Mouse (Mus musculus): Measurements from ENCODE around the gene Smoc1. TPM values are rescaled to one million over a fixed set of nuclear protein-coding genes. Genes with fewer than 3 reads are reported as not detected.
A peak's percentile ranks its signal among the peaks of the same experiment; 100 is the strongest.

Smoc1 gene
- polyA plus RNA-seq, 1 experiment from 2014 or later: 15.5 TPM

DNA sequence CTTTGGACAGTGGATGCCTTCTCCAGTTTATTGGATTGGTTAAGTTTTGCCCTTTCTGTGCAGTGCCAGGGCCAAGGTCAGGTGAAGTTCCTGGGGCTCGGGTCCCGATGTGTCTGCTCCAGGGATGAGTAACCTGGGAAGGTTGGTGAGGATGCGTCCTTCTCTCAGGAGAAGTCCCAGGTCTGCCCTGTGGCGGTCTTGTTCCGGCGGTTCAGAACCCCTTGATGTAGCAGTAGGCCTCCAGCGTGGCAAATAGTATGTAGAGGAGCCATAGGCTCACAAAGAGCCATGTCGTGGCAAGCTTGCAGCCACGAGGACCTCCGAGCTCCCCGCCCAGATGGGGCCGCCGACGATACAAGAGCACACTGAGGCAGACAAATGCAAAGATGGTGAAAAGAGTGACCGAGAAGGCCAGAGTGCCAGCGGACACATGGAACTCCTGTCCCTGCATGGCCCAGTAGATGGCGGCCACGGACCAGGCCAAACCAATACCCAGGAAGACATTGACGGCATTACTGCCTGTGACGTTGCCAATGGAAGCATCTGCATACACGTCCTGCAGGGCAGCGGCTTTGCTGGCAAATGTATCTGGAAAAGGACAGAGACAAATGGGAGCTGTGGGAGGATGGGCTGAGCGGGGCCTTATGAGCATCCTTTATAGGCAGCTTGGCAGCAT lies 172.8 kb downstream of the Smoc1 start:
- Histone ChIP-seq H3K36me3 (replicated peaks; ENCODE audit: control insufficient read depth, insufficient read depth, low read depth, low read length) (no peaks in the 10 kb centered on the region), H3K9ac (replicated peaks; ENCODE audit: low read length) (no peak overlapping the region), H3K27ac (replicated peaks; ENCODE audit: low read depth, low read length) (no peak overlapping the region), H3K4me3 (ENCODE audit: low read depth, low read length) (no peak overlapping the region), H3K4me1 (ENCODE audit: control insufficient read depth, insufficient read depth, low read length) (no peaks in the 10 kb centered on the region), H3K9me3 (replicated peaks; ENCODE audit: control insufficient read depth, low read length) (no peaks in the 10 kb centered on the region), H3K27me3 (ENCODE audit: control insufficient read depth, insufficient read depth, low read length) (no peaks in the 10 kb centered on the region), H3K4me2 (ENCODE audit: low read depth, low read length) (no peak overlapping the region)
- 30% methylated on average over 23 of the region's 23 CpGs for WGBS
- ATAC-seq (replicated peaks; ENCODE audit: insufficient number of reproducible peaks, low FRiP score, low TSS enrichment, low read depth) (peak; percentile 79; the same call in 1 of the 2 replicates), DNase-seq (ENCODE audit: low spot score) (peak; percentile 72)

- Histone ChIP-seq H3K27me3 (ENCODE audit: control insufficient read depth, insufficient read depth, low read length) (no peaks in the 10 kb centered on the region), H3K36me3 (replicated peaks; ENCODE audit: control insufficient read depth, insufficient read depth, low read depth, low read length) (no peaks in the 10 kb centered on the region), H3K9ac (replicated peaks; ENCODE audit: low read length) (no peak overlapping the region), H3K4me2 (ENCODE audit: low read depth, low read length) (no peak overlapping the region), H3K9me3 (replicated peaks; ENCODE audit: control insufficient read depth, low read length) (no peaks in the 10 kb centered on the region), H3K27ac (replicated peaks; ENCODE audit: low read depth, low read length) (no peak overlapping the region), H3K4me1 (ENCODE audit: control insufficient read depth, insufficient read depth, low read length) (no peaks in the 10 kb centered on the region), H3K4me3 (ENCODE audit: low read depth, low read length) (no peak overlapping the region)
- WGBS: 39% methylated on average over 1 of the region's 1 CpGs
- ATAC-seq (replicated peaks; ENCODE audit: insufficient number of reproducible peaks, low FRiP score, low TSS enrichment, low read depth): no peak
- DNase-seq (ENCODE audit: low spot score): no peak
Observed at GRCm38 (mm10) chr12:81203226-81203625, 176.6 kb downstream of the Smoc1 start.

GRCm38 (mm10) chr12:81205619-81206560 lies 179.3 kb downstream of the Smoc1 start:
- H3K4me3 ChIP-seq (ENCODE audit: low read depth, low read length): no peak overlapping the region
- no peaks in the 10 kb centered on the region for H3K4me1 ChIP-seq (ENCODE audit: control insufficient read depth, insufficient read depth, low read length)
- H3K9ac ChIP-seq (replicated peaks; ENCODE audit: low read length): no peak overlapping the region
- no peak overlapping the region for H3K4me2 ChIP-seq (ENCODE audit: low read depth, low read length)
- H3K27me3 ChIP-seq (ENCODE audit: control insufficient read depth, insufficient read depth, low read length): no peaks in the 10 kb centered on the region
- H3K27ac ChIP-seq (replicated peaks; ENCODE audit: low read depth, low read length): no peak overlapping the region
- DNase-seq (ENCODE audit: low spot score): peak; percentile 85
- H3K36me3 ChIP-seq (replicated peaks; ENCODE audit: control insufficient read depth, insufficient read depth, low read depth, low read length): no peaks in the 10 kb centered on the region
- 24% methylated on average over 6 of the region's 6 CpGs for WGBS
- no peaks in the 10 kb centered on the region for H3K9me3 ChIP-seq (replicated peaks; ENCODE audit: control insufficient read depth, low read length)
- ATAC-seq (replicated peaks; ENCODE audit: insufficient number of reproducible peaks, low FRiP score, low TSS enrichment, low read depth): no peak

DNA sequence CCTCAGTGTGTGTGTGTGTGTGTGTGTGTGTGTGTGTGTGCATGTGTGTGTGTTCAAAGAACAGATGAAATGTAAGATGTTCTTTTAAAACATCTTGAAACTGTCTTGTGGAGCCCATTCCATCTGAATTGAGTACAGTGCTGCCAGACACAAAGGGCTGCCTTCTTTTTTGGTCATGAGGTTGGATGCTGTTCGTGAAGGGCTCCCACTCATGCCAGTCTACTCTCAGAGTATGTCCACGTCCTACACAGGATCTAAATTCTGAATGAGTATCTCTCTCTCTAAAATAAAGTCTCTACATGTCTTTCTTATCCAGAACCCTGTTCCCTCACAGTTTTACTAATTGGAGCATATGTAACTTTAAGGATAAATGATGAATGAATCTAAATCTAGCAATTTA lies 182.0 kb downstream of the Smoc1 start:
- Histone ChIP-seq H3K4me2 (ENCODE audit: low read depth, low read length) (no peak overlapping the region), H3K4me1 (ENCODE audit: control insufficient read depth, insufficient read depth, low read length) (no peaks in the 10 kb centered on the region), H3K27me3 (ENCODE audit: control insufficient read depth, insufficient read depth, low read length) (no peaks in the 10 kb centered on the region), H3K9ac (replicated peaks; ENCODE audit: low read length) (no peak overlapping the region), H3K4me3 (ENCODE audit: low read depth, low read length) (no peak overlapping the region), H3K36me3 (replicated peaks; ENCODE audit: control insufficient read depth, insufficient read depth, low read depth, low read length) (no peaks in the 10 kb centered on the region), H3K27ac (replicated peaks; ENCODE audit: low read depth, low read length) (no peak overlapping the region), H3K9me3 (replicated peaks; ENCODE audit: control insufficient read depth, low read length) (no peaks in the 10 kb centered on the region)
- ATAC-seq (replicated peaks; ENCODE audit: insufficient number of reproducible peaks, low FRiP score, low TSS enrichment, low read depth): no peak
- 64% methylated on average over 2 of the region's 2 CpGs for WGBS
- DNase-seq (ENCODE audit: low spot score): no peak

- Histone ChIP-seq H3K27me3 (ENCODE audit: control insufficient read depth, insufficient read depth, low read length) (no peaks in the 10 kb centered on the region), H3K4me3 (ENCODE audit: low read depth, low read length) (no peak overlapping the region), H3K36me3 (replicated peaks; ENCODE audit: control insufficient read depth, insufficient read depth, low read depth, low read length) (no peaks in the 10 kb centered on the region), H3K4me2 (ENCODE audit: low read depth, low read length) (no peak overlapping the region), H3K27ac (replicated peaks; ENCODE audit: low read depth, low read length) (no peak overlapping the region), H3K9ac (replicated peaks; ENCODE audit: low read length) (no peak overlapping the region), H3K9me3 (replicated peaks; ENCODE audit: control insufficient read depth, low read length) (no peaks in the 10 kb centered on the region), H3K4me1 (ENCODE audit: control insufficient read depth, insufficient read depth, low read length) (no peaks in the 10 kb centered on the region)
- no peak for DNase-seq (ENCODE audit: low spot score)
- WGBS: 79% methylated on average over 4 of the region's 4 CpGs
- no peak for ATAC-seq (replicated peaks; ENCODE audit: insufficient number of reproducible peaks, low FRiP score, low TSS enrichment, low read depth)
Observed at GRCm38 (mm10) chr12:81219339-81219738, 192.7 kb downstream of the Smoc1 start.

DNA sequence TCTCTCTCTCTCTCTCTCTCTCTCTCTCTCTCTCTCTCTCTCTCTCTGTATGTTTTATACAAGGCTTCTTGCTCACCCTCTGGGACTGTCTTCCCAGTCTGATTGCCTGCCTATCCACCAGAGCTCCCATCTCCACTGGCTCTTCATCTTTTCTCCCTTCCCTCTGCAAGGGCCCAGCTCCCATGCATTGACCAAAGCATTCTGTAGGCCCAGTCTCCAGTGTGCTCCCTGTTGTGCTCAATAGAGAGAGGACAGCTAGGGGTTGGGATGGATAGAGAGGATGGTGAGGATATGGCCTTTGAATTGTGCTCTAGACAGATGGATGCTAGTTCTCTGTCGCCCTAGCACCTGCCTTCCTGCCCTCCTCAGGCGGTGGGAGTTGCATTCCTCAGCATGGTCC lies 196.7 kb downstream of the Smoc1 start:
- no peak overlapping the region for H3K4me3 ChIP-seq (ENCODE audit: low read depth, low read length)
- H3K4me2 ChIP-seq (ENCODE audit: low read depth, low read length): no peak overlapping the region
- H3K27ac ChIP-seq (replicated peaks; ENCODE audit: low read depth, low read length): no peak overlapping the region
- no peak for DNase-seq (ENCODE audit: low spot score)
- no peak for ATAC-seq (replicated peaks; ENCODE audit: insufficient number of reproducible peaks, low FRiP score, low TSS enrichment, low read depth)
- H3K9me3 ChIP-seq (replicated peaks; ENCODE audit: control insufficient read depth, low read length): no peaks in the 10 kb centered on the region
- H3K4me1 ChIP-seq (ENCODE audit: control insufficient read depth, insufficient read depth, low read length): no peaks in the 10 kb centered on the region
- WGBS: 60% methylated on average over 2 of the region's 2 CpGs
- no peaks in the 10 kb centered on the region for H3K27me3 ChIP-seq (ENCODE audit: control insufficient read depth, insufficient read depth, low read length)
- no peaks in the 10 kb centered on the region for H3K36me3 ChIP-seq (replicated peaks; ENCODE audit: control insufficient read depth, insufficient read depth, low read depth, low read length)
- H3K9ac ChIP-seq (replicated peaks; ENCODE audit: low read length): no peak overlapping the region

DNA sequence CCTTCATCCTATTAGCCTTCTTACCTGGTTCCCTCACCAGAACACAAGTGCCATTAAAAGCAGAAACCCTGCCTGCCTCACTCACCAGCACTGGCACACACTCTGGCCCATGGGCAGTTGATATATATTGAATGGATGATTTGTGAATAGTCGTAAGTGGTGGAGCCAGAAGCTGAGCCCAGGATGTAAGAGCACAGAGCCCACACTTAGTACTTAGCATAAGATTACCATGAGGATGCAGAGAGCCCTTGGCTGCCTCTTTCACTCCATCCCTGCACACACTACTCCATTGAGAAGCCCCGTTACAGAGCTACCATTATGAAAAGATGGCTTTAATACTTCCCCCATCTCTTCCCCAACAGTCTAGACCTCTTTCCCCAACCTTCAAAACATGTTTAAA lies 198.2 kb downstream of the Smoc1 start:
- Histone ChIP-seq H3K4me3 (ENCODE audit: low read depth, low read length) (no peak overlapping the region), H3K27ac (replicated peaks; ENCODE audit: low read depth, low read length) (no peak overlapping the region), H3K9ac (replicated peaks; ENCODE audit: low read length) (no peak overlapping the region), H3K4me1 (ENCODE audit: control insufficient read depth, insufficient read depth, low read length) (no peaks in the 10 kb centered on the region), H3K27me3 (ENCODE audit: control insufficient read depth, insufficient read depth, low read length) (no peaks in the 10 kb centered on the region), H3K4me2 (ENCODE audit: low read depth, low read length) (no peak overlapping the region), H3K9me3 (replicated peaks; ENCODE audit: control insufficient read depth, low read length) (no peaks in the 10 kb centered on the region), H3K36me3 (replicated peaks; ENCODE audit: control insufficient read depth, insufficient read depth, low read depth, low read length) (no peaks in the 10 kb centered on the region)
- no peak for ATAC-seq (replicated peaks; ENCODE audit: insufficient number of reproducible peaks, low FRiP score, low TSS enrichment, low read depth)
- WGBS: 74% methylated on average over 2 of the region's 2 CpGs
- DNase-seq (ENCODE audit: low spot score): no peak

DNA sequence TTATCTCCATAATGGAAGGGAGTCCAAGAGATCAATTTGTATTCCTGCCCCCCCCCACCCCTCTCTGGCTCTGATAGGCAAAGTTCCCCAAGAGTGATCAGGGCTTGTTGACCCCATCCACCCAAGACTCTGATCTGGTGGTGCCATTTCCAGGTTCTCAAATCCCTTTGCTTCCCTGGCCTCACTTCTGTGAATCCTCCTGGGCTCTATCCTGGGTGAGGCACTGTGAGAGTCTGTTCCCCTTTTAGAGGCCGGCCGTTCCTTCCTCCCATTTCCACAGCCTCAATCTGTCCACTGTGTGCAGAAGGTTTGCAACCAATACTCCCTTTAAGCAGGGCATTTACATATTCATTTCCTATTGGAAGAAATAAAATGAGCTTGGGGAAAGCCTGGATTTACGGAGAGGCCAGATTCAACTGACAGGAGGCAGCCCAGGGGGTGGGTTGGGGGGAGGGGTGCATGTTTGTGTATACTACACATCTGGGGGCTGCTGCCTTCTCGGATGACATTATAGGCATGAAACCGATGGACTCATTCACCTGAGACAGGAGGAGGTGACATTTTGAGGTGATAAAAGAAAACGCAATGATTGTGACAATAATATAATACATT lies 199.5 kb downstream of the Smoc1 start:
- no peaks in the 10 kb centered on the region for H3K27me3 ChIP-seq (ENCODE audit: control insufficient read depth, insufficient read depth, low read length)
- H3K9me3 ChIP-seq (replicated peaks; ENCODE audit: control insufficient read depth, low read length): no peaks in the 10 kb centered on the region
- no peak overlapping the region for H3K4me3 ChIP-seq (ENCODE audit: low read depth, low read length)
- DNase-seq (ENCODE audit: low spot score): no peak
- H3K4me1 ChIP-seq (ENCODE audit: control insufficient read depth, insufficient read depth, low read length): no peaks in the 10 kb centered on the region
- WGBS: 34% methylated on average over 6 of the region's 6 CpGs
- no peak for ATAC-seq (replicated peaks; ENCODE audit: insufficient number of reproducible peaks, low FRiP score, low TSS enrichment, low read depth)
- H3K27ac ChIP-seq (replicated peaks; ENCODE audit: low read depth, low read length): no peak overlapping the region
- no peaks in the 10 kb centered on the region for H3K36me3 ChIP-seq (replicated peaks; ENCODE audit: control insufficient read depth, insufficient read depth, low read depth, low read length)
- no peak overlapping the region for H3K9ac ChIP-seq (replicated peaks; ENCODE audit: low read length)
- no peak overlapping the region for H3K4me2 ChIP-seq (ENCODE audit: low read depth, low read length)
